Mouse (Mus musculus): ENCODE results near the gene Dner. TPM values are rescaled to one million over a fixed set of nuclear protein-coding genes. Genes with fewer than 3 reads are reported as not detected.

The Dner gene
- total and polyA plus RNA-seq, 3 experiments: not detected

- Histone ChIP-seq H3K4me3 (ENCODE audit: control insufficient read depth in 1 of 2, insufficient read depth in 1 of 2, low read depth in 2 of 2, low read length in 2 of 2) (no peak overlapping the region), H3K9me3 (replicated peaks; ENCODE audit: insufficient read depth, low read length) (no peaks in the 10 kb centered on the region), H3K36me3 (ENCODE audit: control insufficient read depth in 1 of 2, insufficient read depth in 2 of 2, low read length in 2 of 2) (no peaks in the 10 kb centered on the region), H3K4me1 (ENCODE audit: control insufficient read depth in 1 of 2, insufficient read depth in 2 of 2, low read length in 2 of 2) (no peaks in the 10 kb centered on the region), H3K27ac (ENCODE audit: control insufficient read depth, low read depth, low read length) (no peak overlapping the region), H3K27me3 (ENCODE audit: control insufficient read depth in 1 of 2, insufficient read depth in 2 of 2, low read length in 2 of 2) (no peaks in the 10 kb centered on the region), H3K9ac (ENCODE audit: control insufficient read depth, low read depth, low read length, poor library complexity, severe bottlenecking) (no peak overlapping the region), H3K79me2 (ENCODE audit: control insufficient read depth, insufficient read depth, low read length, poor library complexity) (no peaks in the 10 kb centered on the region)
- DNase-seq (ENCODE audit: low read depth, low spot score): no peak
- TF ChIP-seq SMC3 (IDR thresholded peaks at IDR 0.05; ENCODE audit: low read depth, low read length): no peak
- TF ChIP-seq MAZ (IDR thresholded peaks at IDR 0.05; ENCODE audit: low read depth, low read length): no peak
- no peak for TF ChIP-seq NRF1 (IDR thresholded peaks at IDR 0.05; ENCODE audit: insufficient read depth, low read depth, low read length, poor library complexity, severe bottlenecking)
- TF ChIP-seq EP300 (IDR thresholded peaks at IDR 0.05; ENCODE audit: low read depth in 1 of 2, low read length in 2 of 2): no peak
- TF ChIP-seq ZMIZ1 (IDR thresholded peaks at IDR 0.05; ENCODE audit: low read depth, low read length): no peak
- TF ChIP-seq ZNF384 (IDR thresholded peaks at IDR 0.05; ENCODE audit: low read depth, low read length): no peak
- no peak for TF ChIP-seq MAX (IDR thresholded peaks at IDR 0.05; ENCODE audit: low read length)
- TF ChIP-seq CHD2 (IDR thresholded peaks at IDR 0.05; ENCODE audit: low read length): no peak
- no peak for TF ChIP-seq POLR2AphosphoS5 (IDR thresholded peaks at IDR 0.05; ENCODE audit: borderline replicate concordance, low read depth, low read length)
- TF ChIP-seq POLR2AphosphoS2 (IDR thresholded peaks at IDR 0.05; ENCODE audit: low read length): no peak
- TF ChIP-seq ELF1 (IDR thresholded peaks at IDR 0.05; ENCODE audit: low read depth, low read length): no peak
- TF ChIP-seq KAT2A (conservative IDR thresholded peaks at IDR 0.05; ENCODE audit: low read depth, low read length): no peak
Measured at GRCm38 (mm10) chr1:84418511-84418910, 277.5 kb downstream of the Dner start.

GRCm38 (mm10) chr1:84417761-84418238 is 278.2 kb downstream of the Dner start:
- no peak for DNase-seq (ENCODE audit: low read depth, low spot score)
- H3K27ac ChIP-seq (ENCODE audit: control insufficient read depth, low read depth, low read length): no peak overlapping the region
- H3K27me3 ChIP-seq (ENCODE audit: control insufficient read depth in 1 of 2, insufficient read depth in 2 of 2, low read length in 2 of 2): no peaks in the 10 kb centered on the region
- H3K36me3 ChIP-seq (ENCODE audit: control insufficient read depth in 1 of 2, insufficient read depth in 2 of 2, low read length in 2 of 2): no peaks in the 10 kb centered on the region
- TF ChIP-seq POLR2A (IDR thresholded peaks at IDR 0.05; ENCODE audit: control insufficient read depth in 1 of 2, insufficient read depth in 1 of 2, low read depth in 1 of 2, low read length in 2 of 2, poor library complexity in 1 of 2): no peak
- TF ChIP-seq GATA1 (IDR thresholded peaks at IDR 0.05; ENCODE audit: low read depth, low read length): no peak
- no peak for TF ChIP-seq POLR2AphosphoS5 (IDR thresholded peaks at IDR 0.05; ENCODE audit: borderline replicate concordance, low read depth, low read length)
- TF ChIP-seq CTCF (IDR thresholded peaks at IDR 0.05 in 2 of 3, conservative IDR thresholded peaks at IDR 0.05 in 1 of 3; ENCODE audit: control insufficient read depth in 1 of 3, insufficient read depth in 1 of 3, low read depth in 2 of 3, low read length in 3 of 3, poor library complexity in 1 of 3, severe bottlenecking in 1 of 3): no peak
- no peak for TF ChIP-seq KAT2A (conservative IDR thresholded peaks at IDR 0.05; ENCODE audit: low read depth, low read length)
- TF ChIP-seq USF1 (IDR thresholded peaks at IDR 0.05; ENCODE audit: low read depth, low read length): no peak
- TF ChIP-seq MAX (IDR thresholded peaks at IDR 0.05; ENCODE audit: low read length): no peak
- TF ChIP-seq ZKSCAN1 (IDR thresholded peaks at IDR 0.05; ENCODE audit: low read depth, low read length): no peak
- TF ChIP-seq MYC (IDR thresholded peaks at IDR 0.05; ENCODE audit: low read depth, low read length): no peak
- TF ChIP-seq NELFE (IDR thresholded peaks at IDR 0.05; ENCODE audit: low read depth, low read length): no peak
- TF ChIP-seq HCFC1 (IDR thresholded peaks at IDR 0.05; ENCODE audit: low read depth, low read length): no peak
- no peak overlapping the region for H3K4me3 ChIP-seq (ENCODE audit: control insufficient read depth in 1 of 2, insufficient read depth in 1 of 2, low read depth in 2 of 2, low read length in 2 of 2)
- H3K9ac ChIP-seq (ENCODE audit: control insufficient read depth, low read depth, low read length, poor library complexity, severe bottlenecking): no peak overlapping the region
- H3K79me2 ChIP-seq (ENCODE audit: control insufficient read depth, insufficient read depth, low read length, poor library complexity): no peaks in the 10 kb centered on the region
- H3K9me3 ChIP-seq (replicated peaks; ENCODE audit: insufficient read depth, low read length): no peaks in the 10 kb centered on the region
- no peaks in the 10 kb centered on the region for H3K4me1 ChIP-seq (ENCODE audit: control insufficient read depth in 1 of 2, insufficient read depth in 2 of 2, low read length in 2 of 2)

All from MEL (cell line).